Comparison of ENCODE assay signal across 8 mouse cellular contexts in genomic region chr2:163994977-163995862, GRCm38 (mm10). TPM values are rescaled to one million over a fixed set of nuclear protein-coding genes. Genes with fewer than 3 reads are reported as not detected.
DNase-seq lines count a peak whose midpoint lies in the region; ATAC-seq and TF ChIP-seq lines count a peak whose summit lies in the region.

No protein-coding gene starts in this region.

- H3K4me1 ChIP-seq in embryonic facial prominence, embryonic 10.5 days, result peaks cover 20% of the 10 kb centered on the region
- 0 out of 2 replicates have a peak, but pooled peaks cover 4% of the 10 kb centered on the region for H3K4me1 ChIP-seq in intestine, postnatal 0 days (replicated peaks; ENCODE audit: control insufficient read depth, insufficient read depth, low read length)
- peaks cover 16% of the 10 kb centered on the region for H3K4me1 ChIP-seq in limb, embryonic 12.5 days (replicated peaks)
- H3K4me1 ChIP-seq in midbrain, embryonic 14.5 days (ENCODE audit: control insufficient read depth, insufficient read depth, low read length), result peaks cover 17% of the 10 kb centered on the region

- no peak for TF ChIP-seq CTCF in intestine, postnatal 0 days (IDR thresholded peaks at IDR 0.05; ENCODE audit: low read depth)

- under 1% methylated on average over 79 of the region's 79 CpGs for WGBS in embryonic facial prominence, embryonic 10.5 days
- WGBS in intestine, postnatal 0 days, result under 1% methylated on average over 65 of the region's 79 CpGs
- under 1% methylated on average over 70 of the region's 79 CpGs for WGBS in limb, embryonic 12.5 days
- WGBS in midbrain, embryonic 14.5 days, result under 1% methylated on average over 75 of the region's 79 CpGs

- H3K36me3 ChIP-seq in embryonic facial prominence, embryonic 10.5 days (replicated peaks), result peaks cover 25% of the 10 kb centered on the region
- H3K36me3 ChIP-seq in intestine, postnatal 0 days (ENCODE audit: control insufficient read depth, insufficient read depth), result no peaks in the 10 kb centered on the region; the same call in 1 of the 2 replicates
- peaks cover 15% of the 10 kb centered on the region for H3K36me3 ChIP-seq in limb, embryonic 12.5 days
- H3K36me3 ChIP-seq in midbrain, embryonic 14.5 days (ENCODE audit: control insufficient read depth, insufficient read depth, low read length), result peaks cover 4% of the 10 kb centered on the region; the same call in 1 of the 2 replicates

- no peaks in the 10 kb centered on the region for H3K9me3 ChIP-seq in embryonic facial prominence, embryonic 10.5 days
- no peaks in the 10 kb centered on the region for H3K9me3 ChIP-seq in intestine, postnatal 0 days (ENCODE audit: control insufficient read depth)
- no peaks in the 10 kb centered on the region for H3K9me3 ChIP-seq in limb, embryonic 12.5 days
- no peaks in the 10 kb centered on the region for H3K9me3 ChIP-seq in midbrain, embryonic 14.5 days (ENCODE audit: control insufficient read depth, low read length)

- peak overlapping the region; percentile 96 for H3K27ac ChIP-seq in embryonic facial prominence, embryonic 10.5 days (replicated peaks)
- H3K27ac ChIP-seq in intestine, postnatal 0 days (ENCODE audit: low read depth, low read length), result peak overlapping the region; percentile 99
- peak overlapping the region; percentile 95 for H3K27ac ChIP-seq in limb, embryonic 12.5 days
- peak overlapping the region; percentile 91 for H3K27ac ChIP-seq in midbrain, embryonic 14.5 days (replicated peaks; ENCODE audit: low read depth, low read length)

- H3K9ac ChIP-seq in intestine, postnatal 0 days (ENCODE audit: low read depth, low read length), result peak overlapping the region; percentile 97
- H3K9ac ChIP-seq in limb, embryonic 12.5 days (replicated peaks), result peak overlapping the region; percentile 94
- H3K9ac ChIP-seq in midbrain, embryonic 14.5 days (replicated peaks; ENCODE audit: low read length), result peak overlapping the region; percentile 89

- peak; percentile 98 for ATAC-seq in granulocyte monocyte progenitor cell, adult 5-6 weeks (replicated peaks; ENCODE audit: poor library complexity, severe bottlenecking)
- peak; percentile 99 for ATAC-seq in intestine, postnatal 0 days
- ATAC-seq in limb, embryonic 12.5 days (ENCODE audit: insufficient number of reproducible peaks, insufficient read depth, low FRiP score, low TSS enrichment, low read depth), result peak; percentile 100
- ATAC-seq in midbrain, embryonic 14.5 days (ENCODE audit: low FRiP score, low TSS enrichment), result peak; percentile 100

- no peaks in the 10 kb centered on the region for H3K27me3 ChIP-seq in embryonic facial prominence, embryonic 10.5 days (replicated peaks; ENCODE audit: low read depth, poor library complexity, severe bottlenecking)
- H3K27me3 ChIP-seq in intestine, postnatal 0 days (replicated peaks; ENCODE audit: control insufficient read depth, insufficient read depth, low read length), result no peaks in the 10 kb centered on the region
- H3K27me3 ChIP-seq in limb, embryonic 12.5 days, result no peaks in the 10 kb centered on the region
- H3K27me3 ChIP-seq in midbrain, embryonic 14.5 days (ENCODE audit: control insufficient read depth, insufficient read depth, low read length), result no peaks in the 10 kb centered on the region

- peak overlapping the region; percentile 78 for H3K4me2 ChIP-seq in intestine, postnatal 0 days (replicated peaks; ENCODE audit: low read depth)
- peak overlapping the region; percentile 86 for H3K4me2 ChIP-seq in limb, embryonic 12.5 days
- peak overlapping the region; percentile 86 for H3K4me2 ChIP-seq in midbrain, embryonic 14.5 days (ENCODE audit: low read length)

- peak; percentile 99 for DNase-seq in 3T3-L1 (ENCODE audit: low read depth, low spot score)
- DNase-seq in adrenal gland, adult 8-10 months, result peak; percentile 97
- peak; percentile 96 for DNase-seq in embryonic facial prominence, embryonic 10.5 days (ENCODE audit: low spot score)
- DNase-seq in midbrain, embryonic 14.5 days, result peak; percentile 97
- DNase-seq in spleen, adult 12 weeks (ENCODE audit: low spot score), result peak; percentile 82

- peak overlapping the region; percentile 98 for H3K4me3 ChIP-seq in embryonic facial prominence, embryonic 10.5 days
- H3K4me3 ChIP-seq in intestine, postnatal 0 days (ENCODE audit: low read depth, low read length), result peak overlapping the region; percentile 98
- H3K4me3 ChIP-seq in limb, embryonic 12.5 days (replicated peaks), result peak overlapping the region; percentile 98
- peak overlapping the region; percentile 99 for H3K4me3 ChIP-seq in midbrain, embryonic 14.5 days (replicated peaks; ENCODE audit: low read depth, low read length)

RNA-seq across cellular contexts. Expression of gene Ywhab, which starts 0.5 kb away (rescaled TPM):
- total RNA-seq in adrenal gland, adult 8-10 months (2022), result 100 to 1,000 TPM; 219 to 306 (median 257) TPM
- 326 and 327 TPM in 2 replicates for polyA plus RNA-seq in embryonic facial prominence, embryonic 10.5 days (2016; fragmentation: Nextera tagmentation; extraction: Ambion mirVana)
- 125 and 137 TPM in 2 replicates for total RNA-seq in granulocyte monocyte progenitor cell, adult 5-6 weeks (2014; fragmentation: Nextera tagmentation)
- total RNA-seq in granulocyte monocyte progenitor cell, adult 5-6 weeks (2017), result 64.1 and 69.6 TPM in 2 replicates
- 180 and 186 TPM in 2 replicates for polyA plus RNA-seq in intestine, postnatal 0 days (2015; fragmentation: Nextera tagmentation; extraction: Ambion mirVana)
- polyA plus RNA-seq in limb, embryonic 12.5 days (2016; fragmentation: Nextera tagmentation; extraction: Ambion mirVana), result 315 and 333 TPM in 2 replicates
- 394 and 437 TPM in 2 replicates for polyA plus RNA-seq in midbrain, embryonic 14.5 days (2014; fragmentation: Nextera tagmentation; extraction: Ambion mirVana)

RNA-seq across cellular contexts. Expression of gene Pabpc1l, which starts 30.0 kb away (rescaled TPM):
- total RNA-seq in adrenal gland, adult 8-10 months (2022), result 1 to 10 TPM in 3 of 4 experiments, under 1 TPM in 1; 0.56 to 2.2 (median 1.3) TPM
- 1.6 and 1.9 TPM in 2 replicates for polyA plus RNA-seq in embryonic facial prominence, embryonic 10.5 days (2016; fragmentation: Nextera tagmentation; extraction: Ambion mirVana)
- not detected in 2 replicates for total RNA-seq in granulocyte monocyte progenitor cell, adult 5-6 weeks (2014; fragmentation: Nextera tagmentation)
- total RNA-seq in granulocyte monocyte progenitor cell, adult 5-6 weeks (2017), result not detected in 2 replicates
- 0.88 and 0.94 TPM in 2 replicates for polyA plus RNA-seq in intestine, postnatal 0 days (2015; fragmentation: Nextera tagmentation; extraction: Ambion mirVana)
- polyA plus RNA-seq in limb, embryonic 12.5 days (2016; fragmentation: Nextera tagmentation; extraction: Ambion mirVana), result 3.1 and 3.7 TPM in 2 replicates
- polyA plus RNA-seq in midbrain, embryonic 14.5 days (2014; fragmentation: Nextera tagmentation; extraction: Ambion mirVana), result 0.92 and 1.6 TPM in 2 replicates

Comparison
In these comparisons a context has a peak if more than half of its experiments do, and no peak if none do; other contexts are left out.
1. Peak in every context shown above with its lines: DNase-seq, ATAC-seq, H3K4me3 ChIP-seq and H3K27ac ChIP-seq.